Mouse (Mus musculus): ENCODE results near the gene Mrgpra4.

The Mrgpra4 gene

GRCm38 (mm10) chr7:47981995-47982394 is at the start of gene Mrgpra4:
TSS of gene Mrgpra4 (minus strand) at chr7:47982095.
- DNase-seq: no peak

- DNase-seq: no peak
These were observed 45.6 kb upstream of the Mrgpra4 start, which contains the start of gene Mrgprx1 for GRCm38 (mm10) chr7:48027497-48027896. TSS of gene Mrgprx1 (minus strand) at chr7:48027597.

GRCm38 (mm10) chr7:48017874-48018273 is 36.0 kb upstream of the Mrgpra4 start:
- no peak for DNase-seq

- no peak for DNase-seq
These were observed 13.8 kb upstream of the Mrgpra4 start for GRCm38 (mm10) chr7:47995689-47996088.

GRCm38 (mm10) chr7:47986752-47987151 is 4.9 kb upstream of the Mrgpra4 start:
- DNase-seq: no peak

All from liver (tissue).